Mouse (Mus musculus): ENCODE measurements around the gene Kbtbd13. TPM values are rescaled to one million over a fixed set of nuclear protein-coding genes. Genes with fewer than 3 reads are reported as not detected.

Kbtbd13 gene
- polyA plus RNA-seq, 1 experiment = 0.05 TPM

GRCm38 (mm10) chr9:65384276-65384675 is 7.2 kb downstream of the Kbtbd13 start:
- no peaks in the 10 kb centered on the region for H3K36me3 ChIP-seq (ENCODE audit: control insufficient read depth, insufficient read depth, low read length)
- no peak overlapping the region for H3K4me3 ChIP-seq (ENCODE audit: extremely low read depth, insufficient read depth, insufficient read length)
- no peaks in the 10 kb centered on the region for H3K27me3 ChIP-seq (ENCODE audit: control insufficient read depth, insufficient read depth, low read length)
- H3K27ac ChIP-seq (ENCODE audit: insufficient read depth, low read length) = no peak overlapping the region
- no peak for TF ChIP-seq CTCF (IDR thresholded peaks at IDR 0.05; ENCODE audit: extremely low read depth, insufficient read depth, insufficient read length, insufficient replicate concordance)
- TF ChIP-seq POLR2A (IDR thresholded peaks at IDR 0.05; ENCODE audit: low read depth, low read length) = no peak
- no peaks in the 10 kb centered on the region for H3K4me1 ChIP-seq (ENCODE audit: control insufficient read depth, insufficient read depth, insufficient read length)
- no peak for DNase-seq (ENCODE audit: low read depth in 1 of 2, low spot score in 2 of 2)
- WGBS = 77% methylated on average over 3 of the region's 3 CpGs

- Histone ChIP-seq H3K4me3 (ENCODE audit: extremely low read depth, insufficient read depth, insufficient read length) (no peak overlapping the region), H3K4me1 (ENCODE audit: control insufficient read depth, insufficient read depth, insufficient read length) (no peaks in the 10 kb centered on the region), H3K36me3 (ENCODE audit: control insufficient read depth, insufficient read depth, low read length) (no peaks in the 10 kb centered on the region), H3K27ac (ENCODE audit: insufficient read depth, low read length) (no peak overlapping the region), H3K27me3 (ENCODE audit: control insufficient read depth, insufficient read depth, low read length) (no peaks in the 10 kb centered on the region)
- no peak for DNase-seq (ENCODE audit: low read depth in 1 of 2, low spot score in 2 of 2)
- TF ChIP-seq POLR2A (IDR thresholded peaks at IDR 0.05; ENCODE audit: low read depth, low read length) (no peak), CTCF (IDR thresholded peaks at IDR 0.05; ENCODE audit: extremely low read depth, insufficient read depth, insufficient read length, insufficient replicate concordance) (no peak)
- 77% methylated on average over 3 of the region's 3 CpGs for WGBS
Observed at GRCm38 (mm10) chr9:65382751-65383097, 8.7 kb downstream of the Kbtbd13 start.

- 74% methylated on average over 6 of the region's 6 CpGs for WGBS
- TF ChIP-seq CTCF (IDR thresholded peaks at IDR 0.05; ENCODE audit: extremely low read depth, insufficient read depth, insufficient read length, insufficient replicate concordance) = no peak
- no peak for TF ChIP-seq POLR2A (IDR thresholded peaks at IDR 0.05; ENCODE audit: low read depth, low read length)
- Histone ChIP-seq H3K4me3 (ENCODE audit: extremely low read depth, insufficient read depth, insufficient read length) (no peak overlapping the region), H3K4me1 (ENCODE audit: control insufficient read depth, insufficient read depth, insufficient read length) (no peaks in the 10 kb centered on the region), H3K36me3 (ENCODE audit: control insufficient read depth, insufficient read depth, low read length) (no peaks in the 10 kb centered on the region), H3K27ac (ENCODE audit: insufficient read depth, low read length) (no peak overlapping the region), H3K27me3 (ENCODE audit: control insufficient read depth, insufficient read depth, low read length) (no peaks in the 10 kb centered on the region)
- DNase-seq (ENCODE audit: low read depth in 1 of 2, low spot score in 2 of 2) = no peak
Observed at GRCm38 (mm10) chr9:65382031-65382750, 9.3 kb downstream of the Kbtbd13 start.

DNA sequence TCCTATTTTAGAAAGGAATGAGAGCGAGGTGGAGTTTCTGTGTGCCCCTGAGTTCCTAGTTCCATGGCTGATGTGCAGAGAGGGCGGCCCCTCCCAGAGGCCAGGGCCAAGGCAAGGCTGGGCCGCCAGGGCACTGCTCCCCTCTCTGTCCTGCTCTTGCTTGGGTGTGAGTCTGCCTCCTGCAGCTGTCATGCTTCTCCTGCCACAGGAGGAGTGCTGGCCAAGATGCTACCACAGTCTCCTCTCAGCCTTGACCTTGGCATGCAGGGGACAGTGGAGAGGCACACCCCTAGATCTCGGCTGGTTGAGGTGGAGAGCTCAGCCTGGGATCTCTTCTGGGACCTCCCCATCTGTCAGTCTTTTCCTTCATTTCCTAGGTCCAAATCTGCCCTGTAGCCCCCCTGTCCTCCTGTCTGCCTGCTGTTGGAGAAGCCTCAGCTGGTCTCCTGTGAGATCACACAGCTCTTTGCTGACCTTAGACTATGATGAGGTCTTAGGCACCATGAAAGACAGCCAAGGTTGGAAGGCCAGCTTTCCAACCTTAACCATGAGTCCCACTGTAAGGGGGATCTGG is 10.3 kb downstream of the Kbtbd13 start:
- H3K36me3 ChIP-seq (ENCODE audit: control insufficient read depth, insufficient read depth, low read length) = no peaks in the 10 kb centered on the region
- no peaks in the 10 kb centered on the region for H3K27me3 ChIP-seq (ENCODE audit: control insufficient read depth, insufficient read depth, low read length)
- 85% methylated on average over 4 of the region's 4 CpGs for WGBS
- H3K4me1 ChIP-seq (ENCODE audit: control insufficient read depth, insufficient read depth, insufficient read length) = no peaks in the 10 kb centered on the region
- no peak overlapping the region for H3K27ac ChIP-seq (ENCODE audit: insufficient read depth, low read length)
- H3K4me3 ChIP-seq (ENCODE audit: extremely low read depth, insufficient read depth, insufficient read length) = no peak overlapping the region
- DNase-seq (ENCODE audit: low read depth in 1 of 2, low spot score in 2 of 2) = no peak
- TF ChIP-seq POLR2A (IDR thresholded peaks at IDR 0.05; ENCODE audit: low read depth, low read length) = no peak
- TF ChIP-seq CTCF (IDR thresholded peaks at IDR 0.05; ENCODE audit: extremely low read depth, insufficient read depth, insufficient read length, insufficient replicate concordance) = no peak

DNA sequence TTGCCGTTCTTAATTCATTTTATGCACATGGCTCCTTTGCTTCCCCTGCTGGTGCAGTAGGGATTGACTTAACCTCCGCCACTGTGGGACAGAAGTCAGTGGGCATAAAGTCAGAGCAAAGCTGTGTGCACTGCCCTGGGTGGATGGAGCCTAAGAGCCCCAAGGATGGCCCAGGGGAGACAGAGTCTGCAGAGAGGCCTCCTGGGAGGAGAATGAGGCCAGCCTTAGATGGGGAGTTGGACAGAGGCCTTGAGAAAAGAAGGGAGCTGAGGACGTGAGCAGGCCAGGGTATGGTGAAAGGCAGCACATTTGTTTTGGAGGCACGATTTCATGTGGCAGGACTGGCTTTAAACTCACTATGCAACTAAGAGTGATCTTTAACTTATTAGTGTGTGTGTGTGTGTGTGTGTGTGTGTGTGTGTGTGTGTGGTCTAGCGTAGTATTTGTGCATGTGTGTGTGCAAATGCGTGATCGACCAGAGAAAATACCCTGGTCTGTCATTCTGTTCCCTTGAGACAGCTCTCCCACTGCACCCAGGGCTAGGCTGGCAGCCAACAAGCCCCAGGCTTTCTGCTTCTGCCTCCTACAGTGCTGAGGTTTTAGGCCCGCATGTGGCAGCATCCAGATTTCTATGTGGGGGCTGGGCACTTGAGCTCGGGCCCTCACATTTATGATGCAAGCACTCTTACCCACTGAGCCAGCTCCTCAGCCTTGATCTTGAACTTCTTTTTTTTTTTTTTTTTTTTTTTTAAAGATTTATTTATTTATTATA is 16.1 kb downstream of the Kbtbd13 start:
- Histone ChIP-seq H3K36me3 (ENCODE audit: control insufficient read depth, insufficient read depth, low read length) (no peaks in the 10 kb centered on the region; the same call in 1 of the 2 replicates), H3K27me3 (ENCODE audit: control insufficient read depth, insufficient read depth, low read length) (no peaks in the 10 kb centered on the region), H3K4me3 (ENCODE audit: extremely low read depth, insufficient read depth, insufficient read length) (no peak overlapping the region), H3K4me1 (ENCODE audit: control insufficient read depth, insufficient read depth, insufficient read length) (no peaks in the 10 kb centered on the region), H3K27ac (ENCODE audit: insufficient read depth, low read length) (no peak overlapping the region)
- DNase-seq (ENCODE audit: low read depth in 1 of 2, low spot score in 2 of 2) = no peak
- TF ChIP-seq CTCF (IDR thresholded peaks at IDR 0.05; ENCODE audit: extremely low read depth, insufficient read depth, insufficient read length, insufficient replicate concordance) (no peak), POLR2A (IDR thresholded peaks at IDR 0.05; ENCODE audit: low read depth, low read length) (no peak)
- WGBS = 85% methylated on average over 9 of the region's 9 CpGs

DNA sequence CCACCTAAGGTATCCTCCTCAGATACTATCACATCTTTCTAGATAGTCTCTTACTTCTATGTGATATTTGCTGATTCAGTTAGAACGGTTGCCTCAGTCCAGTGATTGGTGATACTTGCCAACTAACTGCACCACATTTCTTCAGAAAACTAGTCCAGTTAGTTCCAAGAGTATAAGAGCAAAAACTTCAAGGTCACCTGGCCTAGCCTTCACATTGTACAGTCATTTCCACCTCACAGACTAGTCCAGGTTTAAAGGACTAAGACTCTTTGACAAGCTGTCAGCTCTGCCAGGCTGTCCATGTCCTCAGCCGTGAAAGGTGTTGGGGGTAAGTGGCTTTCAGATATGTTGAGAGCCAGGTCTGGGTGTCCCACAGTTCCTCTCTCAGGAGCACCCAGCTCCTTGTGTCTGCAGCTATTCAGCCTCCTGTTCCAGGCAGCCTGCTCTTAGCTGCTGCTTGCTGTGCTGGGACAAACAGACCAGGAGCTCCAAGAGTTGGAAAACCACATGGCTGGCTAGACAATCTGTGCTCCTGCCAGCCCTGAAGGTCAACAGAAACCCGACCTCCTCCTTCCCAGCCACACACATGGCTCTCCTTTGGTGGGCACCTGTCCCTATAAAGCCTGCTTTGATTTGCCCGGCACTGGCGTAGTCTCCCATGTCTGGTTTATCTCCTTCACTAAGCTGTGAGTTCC is 16.8 kb downstream of the Kbtbd13 start:
- Histone ChIP-seq H3K27ac (ENCODE audit: insufficient read depth, low read length) (no peak overlapping the region), H3K4me1 (ENCODE audit: control insufficient read depth, insufficient read depth, insufficient read length) (no peaks in the 10 kb centered on the region), H3K4me3 (ENCODE audit: extremely low read depth, insufficient read depth, insufficient read length) (no peak overlapping the region), H3K36me3 (ENCODE audit: control insufficient read depth, insufficient read depth, low read length) (no peaks in the 10 kb centered on the region; the same call in 1 of the 2 replicates), H3K27me3 (ENCODE audit: control insufficient read depth, insufficient read depth, low read length) (no peaks in the 10 kb centered on the region)
- TF ChIP-seq POLR2A (IDR thresholded peaks at IDR 0.05; ENCODE audit: low read depth, low read length) (no peak), CTCF (IDR thresholded peaks at IDR 0.05; ENCODE audit: extremely low read depth, insufficient read depth, insufficient read length, insufficient replicate concordance) (no peak)
- DNase-seq (ENCODE audit: low read depth in 1 of 2, low spot score in 2 of 2) = no peak
- 91% methylated on average over 5 of the region's 5 CpGs for WGBS
